Mouse (Mus musculus) T-helper 2 cell (primary cell): ENCODE measurements at regions not wholly inside any gene's neighbourhood (a gene's known extent, or its start where the extent isn't known, plus 50 kb on each side); places are given as distances from the start of the nearest gene placed in this dataset.

Experiments
- in situ Hi-C: fragments of 300-600 bp; cut with MboI, MseI; formaldehyde crosslinking; loops from one replicate; pipeline ENCODE4 v1.15.1; 2025; ENCODE audit warnings: high pct_unique_total_duplicates

- in situ Hi-C loops = no loop called here
Observed at GRCm38 (mm10) chr6:106876690-106877089, 76.8 kb upstream of the Crbn start.

- in situ Hi-C loops = no loop called here
Observed at GRCm38 (mm10) chr6:106891879-106892638, 92.2 kb upstream of the Crbn start.

GRCm38 (mm10) chr6:106892639-106892934, 92.7 kb upstream of the Crbn start:
- in situ Hi-C loops = no loop called here

GRCm38 (mm10) chr6:106903953-106904683, 104.2 kb upstream of the Crbn start:
- in situ Hi-C loops = no loop called here

GRCm38 (mm10) chr6:106915121-106915520, 115.2 kb upstream of the Crbn start:
- in situ Hi-C loops = loop anchor here (10.0 kb wide), 1 partner anchor 1000 kb away; no protein-coding TSS in a partner anchor

- in situ Hi-C loops = loop anchor here (10.0 kb wide), 1 partner anchor 1002 kb away; no protein-coding TSS in a partner anchor
Observed at GRCm38 (mm10) chr6:106916683-106917289, 116.9 kb upstream of the Crbn start.

- in situ Hi-C loops = loop anchor here (10.0 kb wide), 1 partner anchor 1444 kb away; no protein-coding TSS in a partner anchor
Observed at GRCm38 (mm10) chr6:106920951-106921350, 121.1 kb upstream of the Crbn start.

- in situ Hi-C loops = loop anchor here (10.0 kb wide), 1 partner anchor 1439 kb away; no protein-coding TSS in a partner anchor
Observed at GRCm38 (mm10) chr6:106925486-106925885, 125.6 kb upstream of the Crbn start.

GRCm38 (mm10) chr6:106933584-106933983, 133.7 kb upstream of the Crbn start:
- in situ Hi-C loops = no loop called here

GRCm38 (mm10) chr6:106946227-106946927, 146.5 kb upstream of the Crbn start:
- in situ Hi-C loops = no loop called here

GRCm38 (mm10) chr6:106950909-106951308, 151.0 kb upstream of the Crbn start:
- in situ Hi-C loops = no loop called here

- in situ Hi-C loops = no loop called here
Observed at GRCm38 (mm10) chr6:106961320-106961719, 161.4 kb upstream of the Crbn start.

- in situ Hi-C loops = no loop called here
Observed at GRCm38 (mm10) chr6:106964337-106964736, 164.5 kb upstream of the Crbn start.

- in situ Hi-C loops = no loop called here
Observed at GRCm38 (mm10) chr6:106975439-106975838, 175.6 kb upstream of the Crbn start.

- in situ Hi-C loops = no loop called here
Observed at GRCm38 (mm10) chr6:106978721-106979120, 178.8 kb upstream of the Crbn start.

- in situ Hi-C loops = no loop called here
Observed at GRCm38 (mm10) chr6:106979755-106980154, 179.9 kb upstream of the Crbn start.

- in situ Hi-C loops = no loop called here
Observed at GRCm38 (mm10) chr6:106980188-106980587, 180.3 kb upstream of the Crbn start.

- in situ Hi-C loops = no loop called here
Observed at GRCm38 (mm10) chr6:106981232-106981631, 181.4 kb upstream of the Crbn start.

- in situ Hi-C loops = no loop called here
Observed at GRCm38 (mm10) chr6:106985132-106985801, 185.4 kb upstream of the Crbn start.

- in situ Hi-C loops = no loop called here
Observed at GRCm38 (mm10) chr6:106991586-106991985, 191.7 kb upstream of the Crbn start.

GRCm38 (mm10) chr6:107004406-107005120, 204.7 kb upstream of the Crbn start:
- in situ Hi-C loops = no loop called here
